Mouse (Mus musculus) adrenal gland, postnatal 14 days (tissue): ENCODE measurements at regions not wholly inside any gene's neighbourhood (a gene's known extent, or its start where the extent isn't known, plus 50 kb on each side); places are given as distances from the start of the nearest gene placed in this dataset.

Experiments
- DNase-seq: peaks from one replicate; pipeline ENCODE4 v3.0.0; 2021; ENCODE audit warnings: mixed read lengths

- DNase-seq = no peak
These were observed 104.2 kb downstream of the Dyrk2 start for GRCm38 (mm10) chr10:118765544-118766441.

GRCm38 (mm10) chr10:118766826-118767225, 103.2 kb downstream of the Dyrk2 start:
- DNase-seq = no peak

- DNase-seq = no peak
These were observed 100.3 kb downstream of the Dyrk2 start for GRCm38 (mm10) chr10:118769751-118770150.

GRCm38 (mm10) chr10:118778656-118779055, 91.4 kb downstream of the Dyrk2 start:
- DNase-seq = no peak

DNA sequence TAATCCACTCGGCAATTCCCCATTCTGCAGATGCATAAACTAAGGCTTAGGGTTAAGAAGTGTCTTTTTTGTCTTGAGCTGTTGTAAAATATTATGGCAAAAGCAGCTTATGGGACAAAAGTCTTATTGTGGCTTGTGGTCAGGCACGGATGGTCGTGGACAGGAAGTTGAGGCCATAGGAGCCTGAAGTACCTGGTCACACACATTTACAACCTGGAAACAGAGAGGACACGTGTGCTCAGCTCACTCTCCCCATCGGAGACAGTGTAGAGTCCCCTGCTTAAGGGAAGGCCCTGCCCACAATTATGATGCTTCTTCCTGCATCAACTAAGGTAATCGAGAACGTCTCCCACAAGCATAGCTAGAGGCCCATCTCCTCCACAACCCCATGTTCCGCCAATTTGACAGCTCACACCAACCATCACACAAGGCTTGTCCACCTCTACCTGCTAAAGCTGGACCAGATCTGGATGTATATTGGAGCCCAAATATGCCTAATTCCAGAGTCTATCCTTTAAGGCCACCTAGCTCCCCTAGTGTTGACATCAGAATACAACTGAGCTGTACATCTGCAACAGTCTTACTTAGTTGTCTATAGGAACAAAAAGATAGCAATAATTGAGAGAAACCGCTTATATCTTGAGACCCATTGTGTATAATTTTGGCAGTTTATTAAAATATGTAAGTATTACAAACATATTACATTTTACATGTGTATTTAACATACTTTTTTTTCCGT, 89.0 kb downstream of the Dyrk2 start:
- no peak for DNase-seq

- DNase-seq = no peak
These were observed 88.2 kb downstream of the Dyrk2 start for GRCm38 (mm10) chr10:118781811-118782232.

DNA sequence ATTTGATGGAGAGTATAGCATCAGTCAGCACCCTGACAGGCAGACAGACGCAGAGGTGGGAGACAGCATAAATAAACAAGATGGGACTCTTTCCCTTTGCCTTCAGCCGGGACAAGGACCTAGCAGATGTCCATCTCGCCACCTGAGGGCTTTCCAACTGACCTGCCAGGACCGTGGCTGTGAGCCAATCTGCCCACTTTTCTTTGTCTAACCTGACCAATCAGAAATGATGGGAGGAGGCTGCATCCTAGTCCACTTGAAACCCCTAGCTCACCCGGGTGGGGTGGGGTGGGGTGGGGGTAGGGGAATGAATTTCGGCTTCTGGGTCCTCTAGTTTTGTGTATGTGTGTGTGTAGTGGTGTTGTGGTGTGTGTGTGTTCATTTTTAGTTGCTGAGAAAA, 87.4 kb downstream of the Dyrk2 start:
- DNase-seq = no peak

GRCm38 (mm10) chr10:118787280-118787690, 82.7 kb downstream of the Dyrk2 start:
- DNase-seq = no peak

- DNase-seq = no peak
These were observed 77.5 kb downstream of the Dyrk2 start for GRCm38 (mm10) chr10:118792352-118793100.

- no peak for DNase-seq
These were observed 76.2 kb downstream of the Dyrk2 start for GRCm38 (mm10) chr10:118793794-118794193.

- DNase-seq = no peak
These were observed 75.5 kb downstream of the Dyrk2 start for GRCm38 (mm10) chr10:118794395-118795060.

DNA sequence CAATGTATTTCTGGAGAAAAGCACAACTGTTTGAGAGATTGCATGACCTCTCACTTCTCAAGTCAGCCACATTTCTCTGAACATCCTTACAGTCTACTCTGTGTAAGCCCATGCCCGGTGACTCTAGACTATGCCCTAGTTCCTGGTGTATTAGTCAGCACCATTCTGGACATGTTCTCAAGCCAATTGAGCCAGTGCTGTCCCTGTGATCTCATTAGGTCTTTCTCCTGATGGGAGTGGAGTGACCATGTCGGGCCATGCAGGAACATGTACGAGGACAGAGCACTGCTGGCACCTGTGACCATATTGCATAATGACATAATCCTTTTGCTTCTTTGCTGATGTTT, 75.0 kb downstream of the Dyrk2 start:
- no peak for DNase-seq

DNA sequence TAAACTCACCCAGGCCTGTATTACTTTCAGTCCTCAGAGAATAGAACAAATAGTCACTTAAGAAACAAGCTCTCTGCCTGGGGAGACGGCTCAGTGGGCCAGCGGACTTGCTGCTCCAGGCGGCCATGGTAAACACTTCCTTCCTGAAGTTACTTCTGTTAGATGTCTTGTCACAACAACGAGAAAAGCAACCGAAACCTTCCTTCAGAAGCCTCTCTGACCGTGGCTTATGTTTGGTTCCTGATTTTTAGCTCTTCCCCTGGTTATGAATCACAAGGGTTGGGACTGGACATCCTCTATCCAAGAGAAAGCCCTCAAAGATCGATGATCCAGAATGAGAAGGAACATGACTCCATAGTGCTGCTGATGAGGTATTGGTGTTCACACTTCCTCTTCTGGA, 73.5 kb downstream of the Dyrk2 start:
- no peak for DNase-seq

DNA sequence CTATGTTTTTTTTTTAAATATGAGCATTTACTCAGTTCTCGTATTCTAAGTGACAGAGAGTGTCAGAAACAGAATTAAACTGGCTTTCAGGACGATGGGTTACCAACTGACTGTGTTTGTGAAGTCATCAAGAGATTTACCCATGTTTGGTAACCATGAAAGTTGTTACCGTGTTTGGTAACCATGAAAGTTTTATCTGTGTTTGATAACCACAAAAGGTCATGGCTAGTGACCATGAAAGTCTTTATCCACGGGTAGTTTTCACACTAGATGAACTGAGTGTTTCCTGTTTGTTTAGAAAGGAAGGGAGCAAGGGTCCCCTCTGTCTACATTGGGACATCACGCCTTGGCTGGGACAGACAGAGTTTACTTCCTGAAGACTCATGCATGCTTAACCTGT, 72.8 kb downstream of the Dyrk2 start:
- no peak for DNase-seq

DNA sequence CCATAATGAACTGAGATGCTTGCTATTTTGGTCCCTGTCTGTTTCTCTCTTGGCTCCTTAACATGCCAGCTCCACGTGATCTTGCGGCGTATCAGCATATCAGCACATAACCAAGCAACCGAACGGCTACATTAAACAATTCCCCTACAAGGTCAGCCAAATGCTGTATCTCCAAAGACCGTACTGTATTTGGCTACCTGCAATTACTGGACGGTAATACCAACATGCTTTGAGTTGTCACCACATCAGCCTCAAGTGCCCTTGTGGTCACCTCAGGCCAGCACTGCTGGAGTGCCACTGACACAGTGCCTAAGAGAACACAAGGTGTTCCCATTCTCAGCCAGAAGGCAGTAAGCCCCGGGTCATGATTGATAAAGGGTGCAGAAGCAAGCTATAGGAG, 70.2 kb downstream of the Dyrk2 start:
- no peak for DNase-seq

DNA sequence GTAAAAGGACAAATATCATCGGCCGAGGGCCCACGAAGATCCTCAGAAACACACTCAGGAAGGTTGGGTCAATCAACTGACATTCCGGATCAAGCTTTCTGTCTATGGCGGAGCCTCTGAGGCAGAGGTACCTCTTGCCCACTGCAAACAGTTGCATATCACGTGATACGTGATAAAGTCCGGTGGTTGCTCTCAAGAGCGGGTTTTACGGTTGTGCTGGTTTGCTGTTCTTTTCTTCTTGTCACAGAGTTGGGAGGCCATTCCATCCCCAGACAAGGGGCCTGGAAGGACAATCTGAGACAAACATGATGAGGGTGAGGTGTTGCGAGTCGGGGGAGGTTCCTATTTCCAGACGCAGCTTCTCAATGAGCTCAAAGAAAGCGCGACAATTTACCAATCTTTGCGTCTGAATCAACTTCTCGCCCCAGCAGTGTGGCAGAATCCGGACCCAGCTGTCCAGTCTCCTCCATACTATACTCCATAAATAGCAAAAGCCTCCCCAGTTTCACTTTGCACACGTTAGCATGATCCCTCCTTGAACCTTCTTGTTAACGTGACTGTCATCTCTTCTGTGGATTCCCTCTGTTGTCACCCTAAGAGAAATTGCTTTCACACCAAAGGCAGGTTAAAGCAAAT, 66.0 kb downstream of the Dyrk2 start:
- DNase-seq = no peak

DNA sequence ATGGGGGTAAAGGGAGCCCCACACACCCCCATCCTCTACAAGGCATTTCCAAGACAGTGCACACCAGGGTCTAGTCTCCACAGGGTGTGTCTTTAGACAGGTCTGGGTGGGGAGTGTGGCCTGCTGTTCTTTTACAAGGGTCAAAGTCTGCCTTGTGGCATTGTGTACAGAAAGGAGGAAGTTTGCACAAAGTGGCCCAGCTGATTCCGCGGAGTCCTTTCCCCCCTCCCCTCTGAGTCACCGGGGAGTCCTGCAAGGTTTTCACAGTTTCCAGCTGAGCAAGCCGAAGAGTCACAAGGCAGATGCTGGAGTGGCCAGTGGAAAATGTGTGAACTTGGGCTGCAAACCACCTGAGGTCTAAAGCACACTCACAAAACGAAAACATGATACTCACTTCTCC, 65.4 kb downstream of the Dyrk2 start:
- peak; percentile 64 for DNase-seq
